Mouse (Mus musculus): ENCODE data around the gene Pkp1.

DNA sequence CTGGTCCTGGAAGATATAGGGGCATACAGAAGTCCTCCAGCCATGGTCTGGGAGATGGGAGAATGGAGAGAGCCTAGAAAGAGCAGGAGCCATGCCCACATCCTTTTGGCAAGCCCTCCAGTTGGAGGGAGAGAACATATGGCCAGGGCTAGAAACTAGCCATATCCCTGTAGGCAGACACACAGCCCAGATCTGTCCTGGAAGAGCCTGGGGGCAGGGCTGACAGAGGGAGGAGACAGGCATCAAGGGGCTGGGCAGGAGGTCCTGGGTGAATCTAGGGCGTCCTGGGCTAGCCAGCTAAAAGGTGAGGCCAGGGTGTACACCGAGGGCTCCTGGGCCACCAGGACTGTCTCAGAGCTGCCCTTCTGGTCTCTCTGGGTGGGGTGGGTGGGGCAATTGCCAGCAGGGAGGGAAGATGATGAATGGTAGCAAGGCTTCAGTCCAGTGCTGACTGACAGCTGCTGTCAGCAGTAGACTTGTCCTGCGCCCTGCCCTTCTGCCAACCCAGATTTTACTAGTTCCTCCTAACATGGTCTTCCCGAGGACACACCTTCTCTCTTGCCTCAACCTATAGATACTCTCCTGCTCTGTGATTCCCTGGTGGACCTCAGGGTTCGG, 5.5 kb upstream of the Pkp1 start:
- TF ChIP-seq CTCF (IDR thresholded peaks at IDR 0.05; ENCODE audit: insufficient read depth, low read depth, low read length) (no peak), POLR2A (IDR thresholded peaks at IDR 0.05; ENCODE audit: insufficient read depth, low read depth, low read length) (no peak)
